Mouse (Mus musculus) myocyte (in vitro differentiated cells): Measurements from ENCODE around the gene Slc3a2. TPM values are rescaled to one million over a fixed set of nuclear protein-coding genes. Genes with fewer than 3 reads are reported as not detected.

ENCODE experiments used
- H3K27me3 ChIP-seq: one replicate; pipeline ENCODE4 v1.6.1; 2011; ENCODE audit not compliant: control insufficient read depth, insufficient read depth, insufficient read length
- H3K36me3 ChIP-seq: one replicate; pipeline ENCODE4 v1.6.1; 2011; ENCODE audit not compliant: control insufficient read depth, insufficient read depth
- H3K4me2 ChIP-seq: one replicate; pipeline ENCODE4 v1.6.1; 2011; ENCODE audit warnings: low read depth, control low read depth
- H3K4me3 ChIP-seq: one replicate; pipeline ENCODE4 v1.5.1; 2011; ENCODE audit warnings: mild to moderate bottlenecking, control low read depth, moderate library complexity
- H3K79me2 ChIP-seq: one replicate; pipeline ENCODE4 v1.6.1; 2011; ENCODE audit not compliant: control insufficient read depth, insufficient read depth
- H3ac ChIP-seq: one replicate; pipeline ENCODE4 v1.6.1; 2011; ENCODE audit not compliant: control insufficient read depth, insufficient read length
- CEBPB ChIP-seq: IDR thresholded peaks from 2 replicates; pipeline ENCODE4 v1.6.1; 2011; ENCODE audit warnings: mild to moderate bottlenecking, moderate library complexity; ENCODE audit not compliant: poor library complexity, insufficient read depth, severe bottlenecking
- E2F4 ChIP-seq: IDR thresholded peaks from one replicate; pipeline ENCODE4 v1.6.1; 2011; ENCODE audit warnings: mild to moderate bottlenecking, control low read depth, moderate library complexity; ENCODE audit not compliant: insufficient read depth
- MAX ChIP-seq: IDR thresholded peaks from one replicate; pipeline ENCODE4 v1.6.1; 2011; ENCODE audit warnings: low read depth, mild to moderate bottlenecking, control low read depth
- MYOD1 ChIP-seq, 3 experiments: IDR thresholded peaks; one replicate each; pipeline ENCODE4 v1.6.1; 2011; ENCODE audit warnings: control low read depth in 2 of 3, low read depth in 2 of 3, mild to moderate bottlenecking in 2 of 3, moderate library complexity in 1 of 3; ENCODE audit not compliant: insufficient read length in 2 of 3, control insufficient read depth in 1 of 3
- MYOG ChIP-seq, 3 experiments: IDR thresholded peaks; one replicate each; pipeline ENCODE4 v1.6.1; 2011; ENCODE audit warnings: control low read depth in 2 of 3, low read depth in 2 of 3, mild to moderate bottlenecking in 2 of 3; ENCODE audit not compliant: insufficient read length in 2 of 3, control insufficient read depth in 1 of 3, insufficient read depth in 1 of 3
- POLR2A ChIP-seq: IDR thresholded peaks from one replicate; pipeline ENCODE4 v1.6.1; 2011; ENCODE audit warnings: low read depth, mild to moderate bottlenecking, control low read depth, moderate library complexity; ENCODE audit not compliant: insufficient read length
- POLR2AphosphoS2 ChIP-seq: IDR thresholded peaks from one replicate; pipeline ENCODE4 v1.6.1; 2011; ENCODE audit warnings: low read depth, control low read depth; ENCODE audit not compliant: insufficient read length
- REST ChIP-seq: IDR thresholded peaks from one replicate; pipeline ENCODE4 v1.6.1; 2011; ENCODE audit warnings: mild to moderate bottlenecking, control low read depth, moderate library complexity; ENCODE audit not compliant: insufficient read depth, insufficient read length
- SRF ChIP-seq: IDR thresholded peaks from one replicate; pipeline ENCODE4 v1.6.1; 2011; ENCODE audit warnings: low read depth; ENCODE audit not compliant: control insufficient read depth, insufficient read length
- TCF12 ChIP-seq: IDR thresholded peaks from one replicate; pipeline ENCODE4 v1.6.1; 2011; ENCODE audit warnings: mild to moderate bottlenecking, control low read depth; ENCODE audit not compliant: poor library complexity, insufficient read depth, severe bottlenecking
- TCF3 ChIP-seq: IDR thresholded peaks from one replicate; pipeline ENCODE4 v1.6.1; 2011; ENCODE audit warnings: low read depth, control low read depth; ENCODE audit not compliant: insufficient read length
- USF1 ChIP-seq: IDR thresholded peaks from one replicate; pipeline ENCODE4 v1.6.1; 2011; ENCODE audit warnings: low read depth, mild to moderate bottlenecking, control low read depth, moderate library complexity
- polyA plus RNA-seq: library from polyadenylated mRNA; unstranded; fragments of >200 nt; fragmentation: generic; extraction: Trizol; gene quantifications from one replicate; pipeline ENCODE4 v1.2.1, GENCODE M21; 2012; ENCODE audit warnings: missing spikeins

Gene Slc3a2
- polyA plus RNA-seq, 1 experiment: 806 TPM

- H3K36me3 ChIP-seq: peaks cover 35% of the 10 kb centered on the region
- H3K79me2 ChIP-seq: peaks cover 30% of the 10 kb centered on the region
- peak overlapping the region; percentile 97 for H3K4me3 ChIP-seq
- peak overlapping the region; percentile 94 for H3K4me2 ChIP-seq
- no peaks in the 10 kb centered on the region for H3K27me3 ChIP-seq
- no peak overlapping the region for H3ac ChIP-seq
- no peak for TF ChIP-seq SRF
- peak; percentile 67 for TF ChIP-seq POLR2AphosphoS2
- TF ChIP-seq POLR2A: peak; percentile 23
Observed at GRCm38 (mm10) chr19:8726609-8727390, 3.6 kb upstream of the Slc3a2 start.

GRCm38 (mm10) chr19:8725081-8725613 is 2.0 kb upstream of the Slc3a2 start:
- peaks cover 45% of the 10 kb centered on the region for H3K79me2 ChIP-seq
- no peak for TF ChIP-seq POLR2AphosphoS2
- TF ChIP-seq E2F4: no peak
- no peak for TF ChIP-seq CEBPB
- no peak for TF ChIP-seq REST
- no peak for TF ChIP-seq USF1
- TF ChIP-seq TCF12: no peak
- no peak for TF ChIP-seq MAX
- TF ChIP-seq MYOD1 (IDR thresholded peaks at IDR 0.05; ENCODE audit: control insufficient read depth in 1 of 3, insufficient read length in 2 of 3, low read depth in 2 of 3): no peak
- no peak for TF ChIP-seq TCF3
- TF ChIP-seq SRF: no peak
- TF ChIP-seq MYOG (IDR thresholded peaks at IDR 0.05; ENCODE audit: control insufficient read depth in 1 of 3, insufficient read depth in 1 of 3, insufficient read length in 2 of 3, low read depth in 2 of 3): no peak
- no peak for TF ChIP-seq POLR2A
- peaks cover 35% of the 10 kb centered on the region for H3K36me3 ChIP-seq
- H3K4me2 ChIP-seq: peak overlapping the region; percentile 94
- peak overlapping the region; percentile 97 for H3K4me3 ChIP-seq
- no peaks in the 10 kb centered on the region for H3K27me3 ChIP-seq
- H3ac ChIP-seq: no peak overlapping the region

GRCm38 (mm10) chr19:8724392-8724791 is 1.2 kb upstream of the Slc3a2 start:
- Histone ChIP-seq H3K27me3 (no peaks in the 10 kb centered on the region), H3ac (peak overlapping the region; percentile 26), H3K4me2 (peak overlapping the region; percentile 94), H3K79me2 (peaks cover 51% of the 10 kb centered on the region), H3K36me3 (peaks cover 35% of the 10 kb centered on the region), H3K4me3 (peak overlapping the region; percentile 97)
- TF ChIP-seq SRF (no peak), POLR2AphosphoS2 (peak; percentile 9), POLR2A (peak; percentile 10)

GRCm38 (mm10) chr19:8723574-8724346 is 591 bp upstream of the Slc3a2 start:
- Histone ChIP-seq H3K4me3 (peak overlapping the region; percentile 97), H3K27me3 (no peaks in the 10 kb centered on the region), H3K36me3 (peaks cover 35% of the 10 kb centered on the region), H3ac (peak overlapping the region; percentile 26), H3K4me2 (peak overlapping the region; percentile 94), H3K79me2 (peaks cover 55% of the 10 kb centered on the region)
- TF ChIP-seq E2F4 (no peak), USF1 (no peak)

- Histone ChIP-seq H3K27me3 (no peaks in the 10 kb centered on the region), H3K36me3 (peaks cover 35% of the 10 kb centered on the region), H3ac (peak overlapping the region; percentile 26), H3K4me3 (peak overlapping the region; percentile 97), H3K4me2 (peak overlapping the region; percentile 67), H3K79me2 (peaks cover 61% of the 10 kb centered on the region)
- TF ChIP-seq E2F4 (no peak), TCF12 (no peak)
Observed at GRCm38 (mm10) chr19:8722559-8722906, 636 bp downstream of the Slc3a2 start.

- peak overlapping the region; percentile 97 for H3K4me3 ChIP-seq
- H3K36me3 ChIP-seq: peaks cover 34% of the 10 kb centered on the region
- no peaks in the 10 kb centered on the region for H3K27me3 ChIP-seq
- H3K79me2 ChIP-seq: peaks cover 65% of the 10 kb centered on the region
- TF ChIP-seq MYOD1 (IDR thresholded peaks at IDR 0.05; ENCODE audit: control insufficient read depth in 1 of 3, insufficient read length in 2 of 3, low read depth in 2 of 3): no peak
- no peak for TF ChIP-seq MYOG (IDR thresholded peaks at IDR 0.05; ENCODE audit: control insufficient read depth in 1 of 3, insufficient read depth in 1 of 3, insufficient read length in 2 of 3, low read depth in 2 of 3)
- TF ChIP-seq POLR2AphosphoS2: no peak
- no peak for TF ChIP-seq TCF3
- no peak for TF ChIP-seq TCF12
- TF ChIP-seq USF1: no peak
- no peak for TF ChIP-seq REST
- no peak for TF ChIP-seq SRF
- no peak for TF ChIP-seq MAX
- no peak for TF ChIP-seq CEBPB
- TF ChIP-seq POLR2A: no peak
- TF ChIP-seq E2F4: no peak
- peak overlapping the region; percentile 26 for H3ac ChIP-seq
- H3K4me2 ChIP-seq: peak overlapping the region; percentile 67
Observed at GRCm38 (mm10) chr19:8722021-8722420, 1.1 kb downstream of the Slc3a2 start.
